Mouse (Mus musculus) lung, adult 10 weeks (tissue): Measurements from ENCODE around the gene Plcd3. TPM values are rescaled to one million over a fixed set of nuclear protein-coding genes. Genes with fewer than 3 reads are reported as not detected.

Experiments used
- polyA plus RNA-seq: library from polyadenylated mRNA; stranded (reverse); fragments of 350-450 nt; fragmentation: Illumina TruSeq; extraction: RNeasy Lipid Tissue Mini Kit (QIAGEN cat#74804); gene quantifications from one replicate; pipeline ENCODE4 v1.2.3, GENCODE M21; 2014; ENCODE audit warnings: low read depth, low replicate concordance; ENCODE audit not compliant: insufficient read depth

The Plcd3 gene
- 4.0 TPM for polyA plus RNA-seq

DNA sequence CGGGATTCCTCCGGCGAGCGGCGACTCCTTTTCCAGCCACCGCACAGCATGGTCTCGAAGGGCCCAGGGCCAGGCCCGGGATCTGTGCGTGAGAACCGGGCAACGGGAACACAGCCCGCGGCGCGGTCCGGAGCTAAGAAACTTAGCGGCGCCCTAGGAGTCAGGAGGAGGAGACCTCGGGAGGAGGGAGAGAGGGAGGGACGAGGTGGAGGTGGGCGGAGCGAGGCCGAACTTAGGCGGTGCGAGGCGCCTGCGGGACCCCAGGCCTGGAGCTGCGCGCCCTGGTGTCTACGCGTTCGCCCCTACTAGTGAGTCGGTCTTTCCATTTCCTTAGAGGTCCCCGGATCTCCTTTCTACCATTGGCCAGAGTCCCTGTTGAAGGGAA, at the start of gene Plcd3, which contains the start of gene Acbd4:
Plcd3 (minus strand) TSS at position 178 of the 385 bp plus-strand sequence.
Acbd4 (plus strand) TSS at position 202 of the 385 bp plus-strand sequence.

GRCm38 (mm10) chr11:103131701-103132575, 30.5 kb upstream of the Plcd3 start, which contains the start of gene Hexim2:
TSS of gene Hexim2 (plus strand) at chr11:103132429.

DNA sequence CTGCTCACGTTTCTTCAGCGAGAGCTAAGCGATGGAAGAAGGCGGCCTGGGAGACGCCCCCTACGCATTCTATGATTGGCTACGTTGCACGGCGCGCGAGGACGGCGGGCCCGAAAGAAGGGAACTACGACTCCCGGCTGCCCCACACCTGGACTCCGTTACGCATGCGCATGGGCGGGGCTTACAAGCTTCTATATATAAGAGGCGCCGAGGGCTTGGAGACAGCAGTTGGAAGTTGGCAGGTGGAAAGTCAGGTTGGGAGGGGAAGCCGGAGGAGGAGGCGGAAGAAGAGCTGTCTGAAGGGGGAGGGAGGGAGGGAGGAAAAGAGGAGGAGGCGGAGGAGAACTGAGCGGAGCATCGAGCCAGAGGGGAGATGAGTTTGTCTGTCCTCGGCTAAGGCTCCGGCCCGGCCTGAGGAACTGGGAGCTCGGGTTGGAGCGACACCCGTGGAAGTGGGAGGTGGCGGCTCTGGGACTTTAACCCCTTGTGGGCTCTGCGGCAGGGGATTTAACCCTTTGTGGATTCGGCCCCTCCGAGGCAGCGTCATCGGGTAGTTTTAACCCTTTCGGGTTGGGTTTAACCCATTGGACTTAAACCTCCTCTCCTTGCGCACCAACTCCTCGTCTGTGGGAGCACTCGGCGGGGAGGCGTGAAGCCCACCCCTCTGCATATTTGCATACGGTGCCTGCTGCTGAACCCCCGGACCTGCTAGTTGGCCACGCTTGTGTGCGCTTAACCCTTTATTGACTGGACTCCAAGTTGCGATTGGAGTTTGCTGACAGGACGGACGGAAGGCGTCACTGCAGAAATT, 14.8 kb upstream of the Plcd3 start, which contains the start of gene Hexim1:
Hexim1 (plus strand) TSS at position 224 of the 811 bp plus-strand sequence.

GRCm38 (mm10) chr11:103028176-103028891, 73.1 kb downstream of the Plcd3 start, which contains the start of the genes Nmt1 and Dcakd:
TSS of gene Nmt1 (plus strand) at chr11:103028190.
TSS of gene Dcakd (minus strand) at chr11:103028333.

Other genes starting within 250 kb of the Plcd3 start
- 33.4 TPM for gene Eftud2, start 220.7 kb downstream of the Plcd3 start, polyA plus RNA-seq
- 2.9 TPM for gene Ccdc103, start 220.5 kb downstream of the Plcd3 start, polyA plus RNA-seq
- not detected for gene Fam187a, start 216.5 kb downstream of the Plcd3 start, polyA plus RNA-seq
- 0.09 TPM for gene Gfap, start 200.7 kb downstream of the Plcd3 start, polyA plus RNA-seq
- not detected for gene Kif18b, start 176.5 kb downstream of the Plcd3 start, polyA plus RNA-seq
- gene C1ql1, start 155.0 kb downstream of the Plcd3 start, polyA plus RNA-seq: 0.15 TPM
- 28.8 TPM for gene Nmt1, start 73.5 kb downstream of the Plcd3 start, polyA plus RNA-seq
- gene Dcakd, start 73.3 kb downstream of the Plcd3 start, polyA plus RNA-seq: 19.7 TPM
- 35.5 TPM for gene Acbd4, start within 50 bp of the Plcd3 start, polyA plus RNA-seq
- 25.9 TPM for gene Hexim1, start 14.6 kb upstream of the Plcd3 start, polyA plus RNA-seq
- gene Hexim2, start 30.8 kb upstream of the Plcd3 start, polyA plus RNA-seq: 1.9 TPM
- gene Fmnl1, start 69.4 kb upstream of the Plcd3 start, polyA plus RNA-seq: 16.7 TPM
- not detected for gene 1700023F06Rik, start 106.9 kb upstream of the Plcd3 start, polyA plus RNA-seq
- not detected for gene Spata32, start 116.8 kb upstream of the Plcd3 start, polyA plus RNA-seq
- 4.7 TPM for gene Map3k14, start 165.8 kb upstream of the Plcd3 start, polyA plus RNA-seq